Mouse (Mus musculus) limb, embryonic 13.5 days (tissue): ENCODE data around the gene Csnk1g1. TPM values are rescaled to one million over a fixed set of nuclear protein-coding genes. Genes with fewer than 3 reads are reported as not detected.

Source experiments
- polyA plus RNA-seq: library from polyadenylated mRNA; unstranded; fragments of >200 nt; fragmentation: Nextera tagmentation; extraction: Ambion mirVana; gene quantifications from 2 replicates; pipeline ENCODE4 v1.2.1, GENCODE M21; 2015

Csnk1g1 gene
- polyA plus RNA-seq, 1 experiment from 2014 or later, result 18.8 TPM

Other genes with a start within 250 kb of the Csnk1g1 start
- 341 and 352 TPM in 2 replicates for gene Oaz2, start 240.9 kb upstream of the Csnk1g1 start, polyA plus RNA-seq
- 7.2 and 8.1 TPM in 2 replicates for gene Zfp609, start 81.4 kb upstream of the Csnk1g1 start, polyA plus RNA-seq
- gene Pclaf, start 18.7 kb upstream of the Csnk1g1 start, polyA plus RNA-seq, result 207 and 211 TPM in 2 replicates
- 39.8 and 41.1 TPM in 2 replicates for gene Trip4, start 130 bp upstream of the Csnk1g1 start, polyA plus RNA-seq
- gene Ppib, start 151.3 kb downstream of the Csnk1g1 start, polyA plus RNA-seq, result 665 and 680 TPM in 2 replicates
- 5.0 and 5.3 TPM in 2 replicates for gene Snx22, start 160.8 kb downstream of the Csnk1g1 start, polyA plus RNA-seq
- 128 and 134 TPM in 2 replicates for gene Snx1, start 217.7 kb downstream of the Csnk1g1 start, polyA plus RNA-seq
- 173 and 178 TPM in 2 replicates for gene Ciao2a, start 217.7 kb downstream of the Csnk1g1 start, polyA plus RNA-seq
- 6.3 and 7.4 TPM in 2 replicates for gene Dapk2, start 249.3 kb downstream of the Csnk1g1 start, polyA plus RNA-seq